Mouse (Mus musculus) kidney, postnatal 0 days (tissue): ENCODE results near the gene Serpinb9b. TPM values are rescaled to one million over a fixed set of nuclear protein-coding genes. Genes with fewer than 3 reads are reported as not detected.

Source experiments
- ATAC-seq: fragments of 200-750 bp; cut with Nextera tagmentation; replicated peaks from 2 replicates; pipeline ENCODE4 v1.8.0; 2017; ENCODE audit warnings: low read depth, moderate number of reproducible peaks, moderate TSS enrichment, moderate library complexity; ENCODE audit not compliant: low FRiP score
- DNase-seq: peaks from one replicate; pipeline ENCODE4 v3.0.0-alpha.2; 2016; ENCODE audit warnings: low spot score
- H3K27ac ChIP-seq: fragments of 300-500 bp; sonication (generic); 2 replicates; pipeline ENCODE4 v1.5.1; 2014; ENCODE audit warnings: mild to moderate bottlenecking
- H3K27me3 ChIP-seq: fragments of 300-500 bp; sonication (generic); 2 replicates; pipeline ENCODE4 v1.6.1; 2014; ENCODE audit warnings: low read length, mixed read lengths; ENCODE audit not compliant: insufficient read depth
- H3K36me3 ChIP-seq: fragments of 300-500 bp; sonication (generic); 2 replicates; pipeline ENCODE4 v1.6.1; 2014; ENCODE audit warnings: low read length, mixed read lengths; ENCODE audit not compliant: insufficient read depth
- H3K4me1 ChIP-seq: fragments of 300-500 bp; sonication (generic); replicated peaks from 2 replicates; pipeline ENCODE4 v1.6.1; 2014; ENCODE audit warnings: antibody characterized with exemption, low read length, mixed read lengths; ENCODE audit not compliant: insufficient read depth
- H3K4me2 ChIP-seq: fragments of 300-500 bp; sonication (generic); 2 replicates; pipeline ENCODE4 v1.6.1; 2014; ENCODE audit warnings: mild to moderate bottlenecking, low read length, moderate library complexity, mixed read lengths
- H3K4me3 ChIP-seq: fragments of 300-500 bp; sonication (generic); replicated peaks from 2 replicates; pipeline ENCODE4 v1.5.1; 2014; ENCODE audit warnings: low read depth, low read length
- H3K9ac ChIP-seq: fragments of 300-500 bp; sonication (generic); 2 replicates; pipeline ENCODE4 v1.6.1; 2014; ENCODE audit warnings: low read depth, low read length
- H3K9me3 ChIP-seq: fragments of 300-500 bp; sonication (generic); replicated peaks from 2 replicates; pipeline ENCODE4 v1.6.1; 2016; ENCODE audit warnings: low read length, inconsistent platforms, mixed read lengths
- CTCF ChIP-seq: IDR thresholded peaks from 2 replicates; pipeline ENCODE4 v1.5.1; 2016; ENCODE audit warnings: antibody characterized with exemption, low read depth, mild to moderate bottlenecking, moderate library complexity
- WGBS: fragments of 180-500 bp; shearing (Covaris S2); extraction: QIAGEN DNeasy Blood & Tissue Kit; methylation state at CpG from one replicate; pipeline ENCODE4 v1.1.7; 2014; 5-methylcytosine and 5-hydroxymethylcytosine counted together
- polyA plus RNA-seq: library from polyadenylated mRNA; unstranded; fragments of >200 nt; fragmentation: Nextera tagmentation; extraction: Ambion mirVana; gene quantifications from 2 replicates; pipeline ENCODE4 v1.2.1, GENCODE M21; 2015

Serpinb9b gene
- polyA plus RNA-seq, 1 experiment from 2014 or later: 0.16 TPM

DNA sequence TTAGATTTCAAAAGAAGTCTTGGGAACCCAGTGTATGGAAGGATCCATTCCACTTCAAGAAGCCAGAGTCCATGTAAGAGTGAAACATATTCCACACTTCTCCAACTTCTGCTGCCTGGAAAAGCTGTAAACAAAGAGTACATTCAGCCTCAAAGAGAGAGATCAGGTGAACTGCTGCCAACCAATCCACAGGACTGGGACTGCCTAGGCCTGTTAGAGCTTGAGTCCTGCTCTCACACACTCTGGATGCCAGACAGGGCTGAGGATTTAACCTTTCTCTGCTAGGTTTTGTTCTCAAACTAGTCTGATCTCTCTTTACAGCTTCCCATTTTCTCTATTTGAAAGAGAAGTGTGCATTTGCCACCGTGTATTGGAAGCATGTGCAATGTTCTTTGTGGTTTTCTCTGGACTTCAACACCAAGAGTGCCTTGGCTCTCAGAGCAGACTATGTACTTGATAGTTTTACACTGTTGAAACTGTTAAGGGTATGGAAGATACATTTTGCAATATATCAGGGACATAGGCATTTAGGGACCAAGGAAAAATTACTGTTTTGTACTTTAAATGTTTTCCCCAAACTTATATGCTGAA is 40.3 kb downstream of the Serpinb9b start:
- H3K9ac ChIP-seq: no peak overlapping the region
- no peaks in the 10 kb centered on the region for H3K27me3 ChIP-seq
- H3K4me1 ChIP-seq: no peaks in the 10 kb centered on the region
- no peak for ATAC-seq
- no peak overlapping the region for H3K4me2 ChIP-seq
- H3K27ac ChIP-seq: no peak overlapping the region
- H3K36me3 ChIP-seq: no peaks in the 10 kb centered on the region
- H3K4me3 ChIP-seq: no peak overlapping the region
- TF ChIP-seq CTCF: no peak
- DNase-seq: no peak
- 76% methylated on average over 1 of the region's 1 CpGs for WGBS
- H3K9me3 ChIP-seq: no peaks in the 10 kb centered on the region

DNA sequence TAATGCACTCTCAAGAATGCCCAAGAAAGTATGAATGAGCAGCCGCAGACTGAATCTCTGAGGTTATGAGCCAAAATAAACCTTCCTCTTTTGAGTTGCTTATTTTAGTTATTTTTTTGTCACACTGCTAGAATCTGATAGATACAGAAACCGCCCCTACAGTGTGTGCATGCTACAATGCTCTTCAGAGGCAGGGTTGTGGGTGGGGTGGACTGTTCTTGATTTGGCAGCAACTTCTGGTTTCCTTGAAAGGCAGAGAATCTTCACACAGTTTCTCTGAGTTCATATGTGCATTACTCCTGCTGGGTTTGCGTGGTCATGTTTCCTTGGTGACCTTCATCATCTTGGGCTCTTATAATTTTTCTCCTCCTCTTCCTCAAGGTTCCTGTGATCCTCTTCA is 40.9 kb downstream of the Serpinb9b start:
- ATAC-seq: no peak
- TF ChIP-seq CTCF: no peak

DNA sequence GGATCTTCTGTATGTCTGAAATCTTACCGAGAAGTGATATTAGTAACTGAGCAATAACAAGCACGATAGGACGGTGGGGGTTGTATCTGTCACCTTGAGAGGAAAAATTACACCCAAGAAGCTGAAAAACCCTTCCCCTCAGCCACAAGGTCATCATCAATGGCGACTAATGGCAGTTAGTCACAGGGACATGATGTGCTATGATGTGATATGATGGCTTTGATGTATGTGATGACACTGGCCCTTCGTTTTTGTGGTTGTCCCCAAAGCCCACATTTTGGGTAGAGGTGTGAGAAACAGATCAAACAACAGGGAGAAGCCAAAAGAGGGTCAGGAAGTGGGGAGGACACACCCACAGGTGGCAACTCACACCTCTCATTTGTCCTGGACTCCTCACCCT is 44.6 kb downstream of the Serpinb9b start:
- DNase-seq (no peak), ATAC-seq (no peak)
- WGBS: 75% methylated on average over 5 of the region's 5 CpGs
- Histone ChIP-seq H3K9ac (no peak overlapping the region), H3K4me1 (no peaks in the 10 kb centered on the region), H3K9me3 (no peaks in the 10 kb centered on the region), H3K4me2 (no peak overlapping the region), H3K4me3 (no peak overlapping the region), H3K27ac (no peak overlapping the region), H3K27me3 (no peaks in the 10 kb centered on the region), H3K36me3 (no peaks in the 10 kb centered on the region)
- no peak for TF ChIP-seq CTCF

More for the DNA sequence above, 40.9 kb downstream of the Serpinb9b start:
- no peaks in the 10 kb centered on the region for H3K36me3 ChIP-seq
- no peaks in the 10 kb centered on the region for H3K4me1 ChIP-seq
- DNase-seq: peak; percentile 4
- no peak overlapping the region for H3K9ac ChIP-seq
- WGBS: 79% methylated on average over 3 of the region's 3 CpGs
- H3K4me2 ChIP-seq: no peak overlapping the region
- no peaks in the 10 kb centered on the region for H3K9me3 ChIP-seq
- H3K27me3 ChIP-seq: no peaks in the 10 kb centered on the region
- no peak overlapping the region for H3K27ac ChIP-seq
- no peak overlapping the region for H3K4me3 ChIP-seq

DNA sequence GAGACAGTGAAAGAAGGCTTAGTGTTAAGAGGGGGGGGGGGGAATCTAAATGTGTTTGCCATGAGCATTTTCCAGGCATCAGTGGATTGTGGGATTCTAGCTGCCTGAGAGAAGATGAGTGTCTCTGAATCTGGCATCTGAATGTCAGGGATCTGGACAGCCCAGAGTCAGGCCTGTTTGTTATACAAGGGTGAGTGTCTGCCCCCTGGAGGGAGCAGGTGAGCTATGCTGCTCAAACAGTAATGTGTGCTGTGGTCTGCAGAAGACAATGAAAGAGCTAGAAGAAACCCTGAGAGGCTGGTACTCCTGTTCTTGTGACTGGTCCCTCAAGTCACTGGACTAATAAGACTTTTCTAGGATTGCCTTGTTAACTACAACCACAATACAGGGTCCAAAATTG is 46.8 kb downstream of the Serpinb9b start:
- peak; percentile 72 for DNase-seq
- Histone ChIP-seq H3K27ac (no peak overlapping the region), H3K4me1 (no peaks in the 10 kb centered on the region), H3K4me3 (no peak overlapping the region), H3K9ac (no peak overlapping the region), H3K9me3 (no peaks in the 10 kb centered on the region), H3K4me2 (no peak overlapping the region), H3K36me3 (no peaks in the 10 kb centered on the region), H3K27me3 (no peaks in the 10 kb centered on the region)
- peak; percentile 76 for TF ChIP-seq CTCF
- ATAC-seq: peak; percentile 72; the same call in 1 of the 2 replicates

DNA sequence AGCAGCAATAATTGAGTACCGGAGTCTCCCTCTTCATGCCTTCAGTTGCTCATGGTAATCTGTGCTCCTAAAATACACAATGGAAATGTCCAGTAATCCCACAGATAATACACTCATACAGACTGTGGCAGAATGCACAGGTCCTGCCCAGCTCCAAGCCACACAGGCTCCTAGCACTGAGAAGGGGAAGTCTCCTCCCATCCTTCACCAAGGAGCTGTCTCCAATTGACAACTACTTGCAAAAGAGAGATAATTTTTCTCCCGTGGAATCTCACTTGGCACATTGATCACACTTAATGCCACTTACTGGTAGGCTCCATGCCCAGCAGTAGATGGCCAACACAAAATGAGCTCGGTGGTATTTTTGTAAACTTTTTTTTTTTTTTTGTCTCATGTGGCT is 49.0 kb downstream of the Serpinb9b start:
- 65% methylated on average over 3 of the region's 3 CpGs for WGBS
- Histone ChIP-seq H3K27me3 (no peaks in the 10 kb centered on the region), H3K9me3 (no peaks in the 10 kb centered on the region), H3K9ac (no peak overlapping the region), H3K4me1 (no peaks in the 10 kb centered on the region), H3K36me3 (no peaks in the 10 kb centered on the region), H3K4me2 (no peak overlapping the region), H3K27ac (no peak overlapping the region), H3K4me3 (no peak overlapping the region)
- DNase-seq (no peak), ATAC-seq (no peak)
- TF ChIP-seq CTCF: no peak

DNA sequence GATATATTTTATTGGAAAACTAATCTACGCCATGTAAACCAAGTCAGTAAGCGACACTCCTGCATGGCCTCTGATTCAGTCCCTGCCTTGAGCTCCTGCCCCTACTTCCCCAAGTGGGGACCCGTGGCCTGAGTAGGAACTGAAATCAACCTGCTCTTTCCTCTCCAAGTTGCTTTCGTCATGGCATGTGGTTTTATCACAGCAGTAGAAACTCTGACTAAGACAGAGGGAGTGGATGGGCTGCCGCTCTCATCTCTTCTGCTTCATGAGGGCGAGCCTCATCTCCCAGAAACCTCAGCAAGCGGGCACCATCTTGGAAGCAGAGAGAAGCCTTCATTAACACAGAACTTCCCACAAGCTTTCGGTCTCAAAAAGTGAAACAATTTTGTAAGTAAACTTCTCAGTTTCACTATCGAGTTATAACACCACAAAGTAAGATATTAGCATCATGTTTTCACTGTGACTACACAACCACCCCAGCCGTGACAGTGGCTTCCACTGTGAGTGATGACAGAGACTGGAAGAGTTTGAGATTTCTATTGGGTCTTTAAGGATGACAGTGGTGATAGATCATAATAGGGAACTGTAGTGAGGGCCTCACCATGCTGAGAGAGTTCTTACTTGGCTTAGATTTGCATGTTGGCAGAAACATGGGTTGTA is 49.9 kb downstream of the Serpinb9b start:
- Histone ChIP-seq H3K4me3 (no peak overlapping the region), H3K4me2 (no peak overlapping the region), H3K9ac (no peak overlapping the region), H3K27ac (no peak overlapping the region), H3K9me3 (no peaks in the 10 kb centered on the region), H3K36me3 (no peaks in the 10 kb centered on the region), H3K27me3 (no peaks in the 10 kb centered on the region), H3K4me1 (no peaks in the 10 kb centered on the region)
- no peak for TF ChIP-seq CTCF
- 88% methylated on average over 10 of the region's 10 CpGs for WGBS
- DNase-seq (no peak), ATAC-seq (no peak)
